Mouse (Mus musculus) liver, adult 2 months (tissue): ENCODE data around the gene Apobec2. TPM values are rescaled to one million over a fixed set of nuclear protein-coding genes. Genes with fewer than 3 reads are reported as not detected.

Source experiments
- DNase-seq: peaks from one replicate; pipeline ENCODE4 v3.0.0-alpha.2; 2011; ENCODE audit warnings: low read depth, low spot score; ENCODE audit errors: extremely low read depth
- H3K27ac ChIP-seq: fragments of 200-500 bp; replicated peaks from 2 replicates; pipeline ENCODE4 v1.5.1; 2012; ENCODE audit warnings: low read depth, mild to moderate bottlenecking, control low read depth, inconsistent platforms, low read length; ENCODE audit not compliant: insufficient read depth
- H3K27me3 ChIP-seq: fragments of 200-500 bp; 2 replicates; pipeline ENCODE4 v1.6.1; 2012; ENCODE audit warnings: mild to moderate bottlenecking, moderate library complexity, low read length, inconsistent platforms; ENCODE audit not compliant: control insufficient read depth, insufficient read depth
- H3K36me3 ChIP-seq: fragments of 200-500 bp; 2 replicates; pipeline ENCODE4 v1.6.1; 2012; ENCODE audit warnings: low read length, inconsistent platforms; ENCODE audit not compliant: control insufficient read depth, insufficient read depth
- H3K4me1 ChIP-seq: fragments of 200-500 bp; 2 replicates; pipeline ENCODE4 v1.6.1; 2011; ENCODE audit warnings: low read length; ENCODE audit not compliant: control insufficient read depth, insufficient read depth
- H3K4me3 ChIP-seq: fragments of 200-500 bp; 2 replicates; pipeline ENCODE4 v1.5.1; 2011; ENCODE audit warnings: low read depth, mild to moderate bottlenecking, control low read depth, low read length, moderate library complexity; ENCODE audit not compliant: insufficient read depth
- H3K79me2 ChIP-seq: fragments of 200-500 bp; 2 replicates; pipeline ENCODE4 v1.6.1; 2012; ENCODE audit warnings: inconsistent platforms, mild to moderate bottlenecking, low read length, moderate library complexity; ENCODE audit not compliant: control insufficient read depth, insufficient read depth
- H3K9ac ChIP-seq: fragments of 200-500 bp; 2 replicates; pipeline ENCODE4 v1.6.1; 2012; ENCODE audit warnings: low read depth, mild to moderate bottlenecking, control low read depth, inconsistent platforms, low read length
- CTCF ChIP-seq: fragments of 200-500 bp; IDR thresholded peaks from 2 replicates; pipeline ENCODE4 v1.5.1; 2011; ENCODE audit warnings: low read depth, low read length, control low read depth
- POLR2A ChIP-seq: fragments of 200-500 bp; IDR thresholded peaks from 2 replicates; pipeline ENCODE4 v1.6.1; 2011; ENCODE audit warnings: low read length, control low read depth; ENCODE audit not compliant: insufficient read depth; ENCODE audit errors: extremely low read depth
- WGBS: fragments of 180-500 bp; shearing (Covaris S2); methylation state at CpG from one replicate; pipeline ENCODE4 v1.1.7; 2018; 5-methylcytosine and 5-hydroxymethylcytosine counted together
- polyA plus RNA-seq: library from polyadenylated mRNA; depleted of rRNA; stranded (reverse); fragments of >200 nt; gene quantifications from 2 replicates; pipeline ENCODE4 v1.2.3, GENCODE M21; 2012
- total RNA-seq: library from RNA; depleted of rRNA; stranded (reverse); fragments of >200 nt; gene quantifications from 2 replicates; pipeline ENCODE4 v1.2.3, GENCODE M21; 2014

Gene Apobec2
- total and polyA plus RNA-seq, 2 experiments, result 0.28 TPM; not detected in 1

DNA sequence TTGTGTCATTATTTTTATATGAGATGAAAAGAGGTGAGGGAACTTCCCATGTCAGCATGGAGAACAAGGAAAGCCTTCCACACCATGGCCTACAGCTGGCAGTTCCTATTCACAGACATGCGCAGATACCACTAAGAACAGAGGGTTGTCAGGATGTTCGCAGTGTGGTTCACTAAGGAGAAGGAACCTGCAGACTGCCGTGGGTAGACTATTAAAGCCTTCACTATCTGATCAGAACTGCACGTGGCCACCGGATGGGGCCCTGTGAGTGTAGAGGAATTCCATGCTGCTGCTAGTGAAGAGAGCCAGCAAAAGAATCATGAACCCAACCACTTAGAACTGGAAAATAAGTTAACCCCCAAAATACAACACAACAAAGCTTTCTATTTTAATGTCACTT, 43.3 kb downstream of the Apobec2 start:
- DNase-seq, result no peak
- peaks cover 62% of the 10 kb centered on the region for H3K36me3 ChIP-seq
- 90% methylated on average over 5 of the region's 5 CpGs for WGBS
- H3K27me3 ChIP-seq, result no peaks in the 10 kb centered on the region
- no peak overlapping the region for H3K27ac ChIP-seq
- H3K4me1 ChIP-seq, result no peaks in the 10 kb centered on the region
- no peak overlapping the region for H3K9ac ChIP-seq
- H3K4me3 ChIP-seq, result no peak overlapping the region
- no peaks in the 10 kb centered on the region for H3K79me2 ChIP-seq
- no peak for TF ChIP-seq POLR2A
- TF ChIP-seq CTCF, result no peak

- Histone ChIP-seq H3K4me3 (no peak overlapping the region), H3K36me3 (peaks cover 58% of the 10 kb centered on the region), H3K4me1 (no peaks in the 10 kb centered on the region), H3K27me3 (no peaks in the 10 kb centered on the region), H3K27ac (no peak overlapping the region), H3K9ac (no peak overlapping the region), H3K79me2 (no peaks in the 10 kb centered on the region)
- TF ChIP-seq POLR2A, result no peak
- no peak for TF ChIP-seq CTCF
- no peak for DNase-seq
- 92% methylated on average over 2 of the region's 2 CpGs for WGBS
These were observed 44.1 kb downstream of the Apobec2 start for GRCm38 (mm10) chr17:48388666-48389065.

- H3K27ac ChIP-seq, result no peak overlapping the region
- peaks cover 35% of the 10 kb centered on the region for H3K36me3 ChIP-seq
- H3K4me1 ChIP-seq, result no peaks in the 10 kb centered on the region
- no peak for DNase-seq
- no peak for TF ChIP-seq CTCF
- TF ChIP-seq POLR2A, result no peak
- H3K27me3 ChIP-seq, result no peaks in the 10 kb centered on the region
- 79% methylated on average over 2 of the region's 2 CpGs for WGBS
- no peak overlapping the region for H3K4me3 ChIP-seq
- no peaks in the 10 kb centered on the region for H3K79me2 ChIP-seq
- no peak overlapping the region for H3K9ac ChIP-seq
These were observed 46.8 kb downstream of the Apobec2 start for GRCm38 (mm10) chr17:48385786-48386461.

GRCm38 (mm10) chr17:48379050-48379449, 53.7 kb downstream of the Apobec2 start:
- Histone ChIP-seq H3K9ac (no peak overlapping the region), H3K27ac (no peak overlapping the region), H3K36me3 (no peaks in the 10 kb centered on the region), H3K79me2 (no peaks in the 10 kb centered on the region), H3K4me1 (no peaks in the 10 kb centered on the region), H3K27me3 (no peaks in the 10 kb centered on the region), H3K4me3 (no peak overlapping the region)
- no peak for DNase-seq
- no peak for TF ChIP-seq CTCF
- no peak for TF ChIP-seq POLR2A

GRCm38 (mm10) chr17:48376102-48376501, 56.6 kb downstream of the Apobec2 start:
- no peaks in the 10 kb centered on the region for H3K79me2 ChIP-seq
- TF ChIP-seq CTCF (no peak), POLR2A (no peak)
- no peaks in the 10 kb centered on the region for H3K4me1 ChIP-seq
- no peak overlapping the region for H3K4me3 ChIP-seq
- H3K9ac ChIP-seq, result no peak overlapping the region
- no peak for DNase-seq
- H3K36me3 ChIP-seq, result no peaks in the 10 kb centered on the region
- WGBS, result 90% methylated on average over 1 of the region's 1 CpGs
- no peaks in the 10 kb centered on the region for H3K27me3 ChIP-seq
- H3K27ac ChIP-seq, result no peak overlapping the region

DNA sequence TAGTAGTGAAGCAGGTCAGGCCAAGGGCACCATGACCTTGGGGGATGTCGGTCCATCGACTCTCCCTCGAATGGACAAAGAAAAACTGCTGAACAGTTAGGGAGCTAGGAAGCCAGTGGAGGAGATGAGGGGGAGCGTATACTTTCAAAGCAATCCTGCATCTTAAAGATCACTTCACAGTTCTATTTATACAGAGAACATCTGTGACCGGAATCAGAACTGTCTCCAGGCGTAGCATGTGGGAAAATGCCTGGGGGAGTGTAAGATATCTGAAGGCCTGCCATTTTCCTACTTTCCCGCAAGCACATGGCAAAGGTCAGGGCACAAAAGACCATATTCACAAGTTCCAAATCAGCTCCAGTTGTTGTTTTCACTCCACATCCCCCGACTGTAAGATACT, 59.7 kb downstream of the Apobec2 start:
- Histone ChIP-seq H3K4me3 (no peak overlapping the region), H3K9ac (no peak overlapping the region), H3K27me3 (no peaks in the 10 kb centered on the region), H3K4me1 (no peaks in the 10 kb centered on the region), H3K79me2 (no peaks in the 10 kb centered on the region), H3K27ac (no peak overlapping the region), H3K36me3 (no peaks in the 10 kb centered on the region)
- DNase-seq, result no peak
- TF ChIP-seq CTCF (no peak), POLR2A (no peak)
- WGBS, result 83% methylated on average over 8 of the region's 8 CpGs
